Mouse (Mus musculus) common myeloid progenitor, adult 5-6 weeks (primary cell): ENCODE data around the gene Gse1. TPM values are rescaled to one million over a fixed set of nuclear protein-coding genes. Genes with fewer than 3 reads are reported as not detected.

Source experiments
- ATAC-seq: replicated peaks from 2 replicates; pipeline ENCODE4 v1.8.0; 2016; ENCODE audit warnings: low read depth, mild to moderate bottlenecking, moderate TSS enrichment, inconsistent platforms; ENCODE audit not compliant: poor library complexity, severe bottlenecking
- total RNA-seq: library from RNA; stranded (forward); fragments of 200-1000, 187-1606 nt; gene quantifications from 2 replicates; pipeline ENCODE4 v1.2.3, GENCODE M21; 2017

Gse1 gene
- total RNA-seq, 1 experiment from 2014 or later = 46.6 TPM

DNA sequence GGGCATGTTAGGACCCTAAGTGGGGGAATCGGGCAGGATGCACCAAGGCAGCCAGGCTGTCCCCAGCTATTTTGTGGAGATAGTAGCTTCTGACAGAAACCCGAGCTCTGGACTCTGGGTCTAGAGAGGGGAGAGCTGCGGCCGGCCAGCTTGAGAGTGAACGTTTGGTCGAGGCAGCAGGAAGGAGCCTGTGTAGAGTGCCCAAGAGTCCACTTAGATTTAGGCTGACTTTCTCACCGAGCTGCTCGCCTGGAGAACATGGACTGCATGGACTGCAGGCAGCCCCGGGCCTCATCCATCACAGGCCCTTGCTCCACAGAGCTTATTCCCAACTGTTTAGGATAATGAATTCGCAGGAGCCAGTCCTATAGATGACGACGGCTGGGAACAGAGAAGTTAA is 322.2 kb downstream of the Gse1 start:
- no peak for ATAC-seq

DNA sequence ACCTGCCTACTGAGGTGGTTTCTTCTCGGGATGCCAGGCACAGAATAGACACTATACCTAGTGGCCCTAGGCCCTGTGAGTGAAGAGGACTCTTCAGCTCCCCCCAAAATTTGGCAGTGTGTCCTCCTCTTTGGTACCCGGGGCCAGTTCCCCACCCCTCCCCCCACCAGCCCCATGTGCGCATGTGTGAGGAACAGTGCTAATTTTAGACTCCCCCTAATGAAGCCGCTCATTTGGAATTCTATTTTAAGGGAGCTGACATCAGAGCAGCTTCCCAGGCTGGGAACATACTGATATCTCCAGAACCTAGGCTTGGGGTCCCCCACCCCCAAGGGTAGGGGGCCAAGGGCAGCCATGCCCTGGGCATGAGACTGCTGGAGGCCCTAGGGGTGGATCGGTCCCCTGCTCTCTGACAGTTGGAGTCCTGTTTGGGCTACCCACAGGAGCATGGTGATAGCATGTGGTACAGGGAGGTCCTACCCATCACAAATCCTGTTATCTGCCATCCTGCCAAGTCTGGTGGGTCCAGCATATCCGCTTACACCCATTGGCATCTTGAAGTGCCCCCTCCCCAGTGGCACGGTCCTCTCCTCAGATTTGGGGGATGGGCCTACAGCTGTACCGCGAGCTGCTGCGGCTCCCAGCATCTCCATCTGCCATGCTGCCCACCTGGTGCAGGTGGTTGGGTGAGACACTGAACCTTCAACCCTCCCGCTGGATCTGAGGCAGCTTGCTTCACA is 322.9 kb downstream of the Gse1 start:
- ATAC-seq = no peak

DNA sequence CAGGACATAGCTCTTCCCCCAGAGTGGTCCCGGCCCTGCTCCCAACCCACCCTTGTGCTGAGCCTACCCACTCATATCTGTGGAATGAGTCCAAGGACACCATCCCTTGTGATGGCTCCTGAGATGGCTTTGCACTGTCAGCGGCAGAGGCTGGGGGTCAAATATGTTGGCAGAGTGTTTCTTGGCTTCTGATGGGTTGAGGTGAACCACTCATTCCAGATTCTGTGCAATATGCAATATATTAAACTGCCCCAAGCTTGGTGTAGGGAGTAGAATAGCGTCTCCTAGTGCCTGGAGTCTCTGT is 323.4 kb downstream of the Gse1 start:
- ATAC-seq = no peak

DNA sequence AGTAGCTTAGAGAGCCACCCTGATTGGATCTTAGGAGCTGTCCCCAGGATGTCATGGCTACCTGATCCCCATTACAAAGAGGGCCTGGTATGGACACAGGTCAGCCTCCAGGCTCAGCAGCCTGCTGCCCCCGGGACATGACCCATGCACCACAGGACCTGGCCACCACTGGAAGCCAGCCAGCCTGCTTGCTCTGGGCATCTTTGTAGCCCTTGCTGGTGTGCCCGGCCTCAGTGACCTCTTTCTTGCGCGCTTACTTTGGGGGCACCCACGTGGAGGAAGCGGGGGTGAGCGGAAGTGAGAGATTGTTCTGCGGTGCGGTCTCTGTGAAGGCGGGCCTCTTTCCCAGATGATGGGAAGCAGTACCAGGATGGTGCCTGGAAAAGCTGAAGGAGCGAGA is 324.3 kb downstream of the Gse1 start:
- ATAC-seq = no peak

DNA sequence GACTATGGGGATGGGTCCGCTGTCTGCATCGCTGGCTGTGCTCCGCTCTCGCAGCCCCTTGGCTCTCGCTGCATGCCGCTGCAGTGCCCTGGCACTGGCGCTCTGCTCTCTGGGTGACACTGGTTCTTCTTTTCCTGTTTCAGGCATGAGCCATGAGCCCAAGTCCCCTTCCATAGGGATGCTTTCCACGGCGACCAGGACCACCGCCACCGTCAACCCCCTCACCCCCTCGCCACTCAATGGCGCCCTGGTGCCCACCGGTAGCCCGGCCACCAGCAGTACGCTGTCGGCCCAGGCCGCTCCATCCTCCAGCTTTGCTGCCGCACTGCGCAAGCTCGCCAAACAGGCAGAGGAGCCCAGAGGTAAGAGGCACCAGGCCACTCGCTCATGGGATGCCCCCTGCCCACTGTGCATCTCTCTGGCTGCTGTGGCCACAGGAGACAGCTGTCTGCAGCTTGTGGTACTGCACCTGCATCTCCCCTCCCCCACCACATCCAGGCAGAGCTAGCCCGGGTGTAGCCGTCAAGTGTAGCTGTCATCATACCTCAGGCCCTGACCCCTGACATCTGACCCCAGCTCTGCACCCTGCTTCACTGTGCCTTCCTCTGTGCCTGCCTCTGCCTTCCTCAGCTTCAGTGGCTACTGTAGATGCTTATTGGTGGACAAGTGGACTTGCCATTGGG is 325.3 kb downstream of the Gse1 start:
- no peak for ATAC-seq

DNA sequence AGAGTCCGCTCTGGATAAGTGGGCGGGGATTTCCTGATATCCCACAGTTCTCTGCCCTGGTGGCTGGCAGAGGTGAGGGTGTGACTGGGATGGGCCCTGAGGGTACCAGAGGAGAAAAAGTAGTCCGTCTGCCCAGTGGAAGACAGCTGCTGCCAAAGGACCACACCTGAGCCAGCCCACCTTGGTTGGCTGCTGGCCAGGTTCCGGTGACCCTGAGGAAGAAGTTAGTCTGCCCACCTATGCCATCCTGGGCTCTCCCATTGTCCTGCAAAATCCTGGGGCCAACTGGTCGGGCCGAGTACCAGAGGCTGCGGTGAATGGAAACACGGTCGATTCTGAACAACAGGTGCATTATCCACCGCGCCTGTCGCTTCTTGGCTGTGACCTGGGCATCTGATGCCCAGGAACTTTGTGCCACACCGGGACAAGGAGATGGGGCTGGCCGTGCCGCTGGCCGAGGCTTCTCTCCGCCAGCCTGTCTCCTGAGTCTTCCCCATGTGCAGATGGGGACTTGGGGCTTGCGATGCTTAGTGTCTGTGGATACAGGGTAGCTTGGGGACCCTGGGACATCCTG is 326.3 kb downstream of the Gse1 start:
- no peak for ATAC-seq

DNA sequence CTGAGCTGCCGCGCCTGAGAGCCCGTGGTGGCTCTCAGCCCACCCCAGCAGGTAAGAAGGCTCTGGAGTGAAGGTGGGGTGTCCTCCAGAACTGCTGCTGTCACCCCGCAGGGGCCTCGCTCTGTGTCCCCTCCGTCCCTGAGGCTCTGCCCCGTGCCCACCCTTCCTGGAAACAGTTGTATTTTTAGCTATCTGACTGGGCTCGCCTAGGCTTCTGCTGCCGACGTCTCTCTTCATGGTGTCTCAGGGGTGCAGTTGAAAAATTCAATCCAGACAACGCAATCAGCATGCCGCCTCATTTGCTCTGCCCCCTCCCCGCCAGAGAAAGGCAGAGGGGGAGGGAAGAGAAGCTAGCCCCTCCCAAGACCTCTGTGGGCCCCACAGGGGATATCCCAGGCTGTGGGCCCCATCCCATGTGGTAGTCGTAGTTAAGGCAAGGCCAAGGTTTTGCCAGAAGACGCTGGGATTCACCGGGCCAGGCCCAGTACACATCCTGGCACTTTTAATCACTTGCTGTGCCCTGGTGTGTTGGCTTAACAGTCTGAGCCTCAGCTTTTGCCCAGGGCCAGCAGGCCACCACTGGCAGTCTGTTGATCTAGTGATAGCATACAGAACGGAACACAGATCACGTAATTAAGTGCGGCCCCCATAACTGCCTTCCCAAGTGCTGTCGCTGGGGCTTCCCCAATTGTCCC is 328.1 kb downstream of the Gse1 start:
- ATAC-seq = no peak

DNA sequence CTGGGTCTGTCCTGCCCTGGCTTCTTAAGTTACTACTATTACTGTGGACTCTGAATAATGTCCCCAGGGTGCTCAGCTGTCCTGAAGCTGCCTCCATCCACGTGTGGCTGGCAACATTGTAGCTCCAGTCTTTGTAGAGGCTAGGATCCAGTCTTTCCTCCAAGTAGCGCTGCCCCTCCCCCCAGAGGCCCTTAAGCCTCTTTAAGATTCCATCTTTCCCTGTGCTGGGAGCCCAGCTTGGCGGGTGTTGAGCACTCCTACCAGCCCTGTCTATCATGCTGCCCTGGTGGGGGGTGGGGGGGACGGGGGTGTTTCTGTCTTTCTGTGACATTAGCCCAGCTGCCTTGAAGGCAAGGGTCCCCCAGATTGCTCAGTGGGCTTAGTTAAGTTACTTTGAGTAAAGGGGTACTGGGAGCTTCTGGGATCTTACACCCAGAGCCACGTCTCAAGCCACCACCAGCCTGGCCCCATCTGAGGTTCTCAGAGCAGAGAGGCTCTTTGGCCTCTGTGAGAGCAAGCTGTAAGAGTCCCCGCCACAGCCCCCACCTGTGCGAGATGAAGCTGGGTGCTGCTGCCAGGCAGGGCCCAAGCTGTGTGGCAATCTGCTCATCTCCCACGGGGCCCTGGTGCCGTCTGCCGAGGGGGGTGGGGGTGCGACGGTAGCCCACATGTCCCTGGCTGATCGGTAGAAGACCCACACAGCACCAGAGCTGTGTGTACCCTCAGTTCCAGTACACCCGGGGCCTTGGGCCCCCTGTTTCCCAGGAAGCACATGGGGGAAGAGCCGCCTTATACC is 329.1 kb downstream of the Gse1 start:
- ATAC-seq = no peak

DNA sequence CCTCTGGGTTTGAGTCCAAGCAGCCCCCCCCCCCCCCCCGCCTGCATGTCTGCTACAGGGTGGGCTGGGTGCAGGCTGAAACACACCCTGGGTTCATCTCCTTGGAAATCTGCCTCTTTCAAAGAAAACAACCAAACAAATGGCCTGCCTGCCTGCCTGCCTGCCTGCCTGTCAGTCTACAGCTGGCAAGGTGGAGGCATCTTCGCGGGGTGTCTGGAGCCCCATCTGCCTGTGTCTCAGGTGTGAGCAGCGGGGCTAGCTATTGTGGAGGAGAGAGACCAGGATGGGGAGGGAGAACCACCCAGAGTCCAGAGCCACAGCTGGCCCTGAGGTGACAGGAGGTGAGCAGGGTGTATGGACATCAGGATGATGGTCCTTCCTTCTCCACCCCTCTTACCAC is 329.9 kb downstream of the Gse1 start:
- no peak for ATAC-seq

DNA sequence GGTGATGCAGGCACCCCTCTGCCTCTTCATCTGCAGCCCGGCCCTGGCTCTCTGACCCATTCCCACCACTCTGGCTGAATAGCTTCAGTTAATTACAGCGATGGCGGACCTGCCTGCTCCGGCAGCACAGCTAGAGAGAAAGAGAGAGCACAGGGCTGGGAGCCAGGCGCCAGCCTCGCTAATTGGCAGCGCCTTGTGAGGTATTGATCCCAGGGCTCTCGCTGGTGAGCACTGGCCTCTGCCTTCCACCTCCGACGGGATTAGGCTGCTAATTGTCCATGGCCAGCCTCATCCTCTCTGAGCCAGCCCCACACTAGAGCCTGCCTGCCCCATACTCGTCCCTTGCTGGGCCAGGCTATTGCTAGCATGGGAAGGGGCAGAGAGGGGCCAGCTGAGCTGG is 331.4 kb downstream of the Gse1 start:
- no peak for ATAC-seq

DNA sequence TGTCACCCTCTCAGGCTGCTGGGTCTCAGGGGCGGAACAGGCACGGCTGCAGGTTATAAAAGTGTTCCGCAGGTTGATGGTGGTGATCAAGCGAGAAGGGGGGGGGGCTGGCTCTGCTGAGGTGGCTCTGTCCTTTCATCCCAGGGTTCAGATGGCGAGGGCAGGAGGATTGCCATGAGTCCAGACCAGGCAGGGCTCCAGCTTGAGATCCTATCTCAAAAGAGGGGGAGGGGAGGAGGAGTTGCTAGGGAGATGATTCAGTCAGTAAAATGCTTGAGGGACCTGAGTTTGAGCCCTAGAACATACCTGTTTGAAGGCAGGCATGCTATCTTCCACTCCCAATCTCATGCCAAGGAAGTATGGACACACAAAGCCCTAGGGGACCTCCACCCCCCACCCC is 332.3 kb downstream of the Gse1 start:
- ATAC-seq = no peak

DNA sequence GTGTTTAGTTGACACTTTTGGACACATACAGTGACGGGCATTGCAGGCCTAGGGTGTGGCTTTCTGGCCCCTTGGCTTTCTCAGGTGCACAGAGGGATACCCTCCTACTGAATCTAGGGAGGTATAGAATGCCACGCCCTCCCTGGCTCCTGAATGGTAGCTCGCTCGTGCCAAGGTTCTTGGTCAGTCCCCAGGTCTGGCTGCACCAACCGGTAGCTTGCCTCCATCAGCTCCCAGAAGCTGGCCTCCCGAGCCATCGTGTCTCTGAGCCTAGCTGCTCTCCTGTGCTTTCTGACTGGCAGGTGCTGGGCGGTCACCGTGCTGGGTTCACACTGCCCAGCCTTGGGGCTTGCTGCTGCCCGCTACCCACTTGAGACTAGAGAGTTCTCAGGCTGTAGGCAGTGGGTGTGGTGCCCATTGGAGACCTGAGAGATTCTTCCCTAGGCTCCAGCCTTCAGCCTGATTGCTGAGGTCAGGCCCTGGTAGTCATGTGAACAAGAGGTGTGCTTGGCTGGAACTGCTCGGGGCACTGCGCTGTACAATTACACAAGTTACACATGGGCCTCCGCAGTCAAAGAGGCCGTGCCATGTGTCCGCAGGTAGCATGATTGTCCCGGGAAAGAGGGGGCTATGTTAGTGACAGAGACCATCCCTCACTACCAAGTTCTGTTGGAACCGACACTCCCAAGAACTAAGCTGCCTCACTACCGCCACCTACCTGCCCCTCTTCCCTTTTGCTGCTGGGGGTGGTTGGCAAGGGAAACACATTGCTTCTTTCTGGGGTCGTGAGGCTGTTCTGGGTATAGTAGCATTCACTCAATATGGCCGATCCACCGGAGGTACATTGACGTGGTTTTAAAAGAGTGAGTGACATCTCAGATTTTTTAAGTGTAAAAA is 333.5 kb downstream of the Gse1 start:
- no peak for ATAC-seq

DNA sequence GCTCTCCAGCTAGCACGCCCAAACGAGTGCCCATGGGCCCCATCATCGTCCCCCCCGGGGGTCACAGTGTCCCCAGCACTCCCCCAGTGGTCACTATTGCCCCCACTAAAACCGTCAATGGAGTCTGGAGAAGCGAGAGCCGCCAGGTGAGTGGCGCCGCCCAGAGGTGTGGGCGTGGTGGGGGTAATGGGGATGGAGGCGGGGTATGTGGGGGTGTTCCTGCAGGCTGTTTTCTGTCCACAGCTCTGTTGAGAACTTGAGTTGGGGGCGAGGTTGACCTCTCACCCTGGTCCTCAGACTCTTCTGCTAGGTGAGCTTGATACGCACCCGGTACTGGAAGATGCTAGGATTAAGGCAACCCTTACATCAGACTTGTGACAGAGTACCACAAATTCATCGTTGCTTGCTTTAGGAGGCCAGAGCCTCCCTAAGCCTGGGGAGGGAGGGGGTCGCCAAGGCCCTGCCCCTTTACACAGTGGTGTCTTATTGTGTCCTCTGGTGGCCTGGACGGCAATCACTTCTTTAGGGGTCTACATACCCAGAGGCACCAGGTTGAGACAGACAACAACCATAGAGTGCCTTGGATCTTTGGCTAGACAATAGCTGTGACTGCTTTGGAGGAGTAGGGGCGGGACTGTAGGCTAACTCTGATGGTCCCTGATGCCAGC is 334.6 kb downstream of the Gse1 start:
- ATAC-seq = no peak

DNA sequence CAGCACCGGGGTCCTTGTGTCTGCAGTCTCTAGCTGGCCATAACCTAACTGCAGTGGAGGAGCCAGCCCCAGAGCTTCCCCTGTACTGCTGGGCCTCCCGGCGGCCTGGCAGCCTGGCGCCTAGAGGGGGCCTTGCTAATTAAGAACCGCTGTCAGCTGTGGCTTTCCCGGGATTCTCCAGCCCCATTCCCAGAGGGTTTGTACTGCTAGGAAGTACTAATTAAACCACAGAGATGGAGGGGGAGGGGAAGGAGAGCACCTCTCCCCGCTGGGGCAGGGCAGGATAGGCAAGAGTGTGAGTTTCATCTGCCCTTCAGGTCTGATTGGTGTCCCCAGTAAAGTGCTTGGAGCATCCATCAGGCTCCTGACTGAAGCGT is 335.1 kb downstream of the Gse1 start:
- ATAC-seq = no peak

DNA sequence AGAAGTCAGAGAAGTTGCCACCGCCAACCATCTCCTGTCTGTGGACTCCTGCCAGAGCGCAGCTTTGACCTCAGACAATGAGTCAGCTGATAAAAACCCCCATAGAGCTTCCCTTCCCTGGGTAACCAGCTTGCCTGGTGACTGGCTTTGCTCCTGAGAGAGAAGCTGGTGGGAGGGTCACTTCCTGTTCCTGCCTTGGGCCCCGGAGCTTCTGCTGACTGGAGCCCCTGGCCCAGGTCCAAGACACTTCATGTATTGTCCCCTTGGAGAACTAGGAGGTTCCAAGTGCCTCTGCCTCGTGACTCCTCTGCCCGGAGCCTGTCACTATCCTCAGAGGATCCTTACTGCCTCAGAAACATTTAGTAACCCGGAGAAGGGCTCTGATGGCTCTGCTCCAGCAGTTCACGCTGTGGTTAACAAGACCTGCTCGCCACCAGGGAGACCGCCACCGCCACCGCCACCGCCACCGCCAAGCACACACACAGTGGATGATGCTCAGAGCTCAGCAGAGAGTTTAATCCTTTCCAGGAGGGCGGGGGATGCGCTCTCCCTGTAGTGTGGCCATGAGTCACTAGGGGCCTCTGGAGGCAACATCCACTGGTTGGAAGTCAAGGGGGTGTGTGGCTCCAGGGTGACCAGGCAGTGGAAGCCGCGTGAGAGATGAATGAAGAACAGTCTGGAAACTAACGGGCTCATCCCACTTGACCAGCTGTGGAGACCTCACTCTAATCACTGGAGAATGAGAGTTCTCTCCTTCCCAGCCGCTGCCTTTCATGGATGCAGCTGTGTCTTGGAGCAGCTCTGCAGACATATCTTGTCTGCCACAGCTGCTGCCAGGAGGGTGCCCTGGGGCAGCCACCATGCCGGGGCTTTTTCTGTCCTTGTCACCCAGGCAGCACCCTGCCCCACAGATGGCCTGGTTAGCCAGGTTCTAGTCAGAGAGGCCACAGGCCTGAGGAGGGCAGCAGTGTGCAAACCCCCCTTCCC is 335.9 kb downstream of the Gse1 start:
- peak; percentile 81 for ATAC-seq

DNA sequence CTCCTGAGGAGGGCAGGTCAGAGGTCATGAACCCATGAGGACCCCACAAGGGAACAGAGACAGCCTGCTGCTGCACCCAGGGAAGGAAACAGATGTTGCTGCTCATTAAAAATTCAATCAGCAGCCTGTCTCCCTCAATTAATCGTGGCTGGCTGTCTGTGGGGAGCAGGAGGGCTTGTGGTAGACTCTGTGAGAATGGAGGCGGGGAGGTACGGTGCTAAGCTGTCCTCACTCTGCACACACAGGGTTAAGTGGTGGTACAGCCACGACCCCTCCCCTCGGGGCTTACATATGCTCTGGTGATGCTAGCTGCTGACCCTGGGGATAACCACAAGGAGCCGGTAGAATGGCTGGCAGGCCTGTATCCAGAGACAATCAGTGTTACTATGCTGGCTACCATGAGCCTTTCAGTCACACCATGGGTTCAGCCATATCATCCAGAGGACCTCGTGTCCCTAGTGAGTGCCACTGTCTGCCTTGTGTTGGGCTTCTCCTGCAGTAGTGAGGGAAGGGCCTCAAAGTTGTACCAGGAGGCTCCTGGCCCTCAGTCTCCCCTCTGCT is 337.0 kb downstream of the Gse1 start:
- no peak for ATAC-seq

DNA sequence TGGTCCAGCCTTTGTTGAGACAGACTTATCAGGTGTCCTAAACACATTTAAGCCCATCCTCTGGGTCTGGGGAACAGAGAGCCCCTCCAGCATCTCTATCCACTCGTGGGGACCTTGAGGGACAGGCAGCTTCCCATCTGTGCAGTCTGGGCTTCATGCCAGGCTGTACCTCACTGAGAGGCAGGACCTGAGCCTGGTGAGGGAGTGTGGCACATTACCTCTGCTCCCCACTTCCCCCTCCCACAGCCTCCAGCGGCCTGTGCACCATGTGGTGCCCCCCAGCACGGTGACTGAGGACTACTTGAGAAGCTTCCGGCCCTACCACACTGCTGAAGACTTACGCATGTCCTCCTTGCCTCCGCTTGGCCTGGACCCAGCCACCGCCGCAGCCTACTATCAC is 338.4 kb downstream of the Gse1 start:
- no peak for ATAC-seq

DNA sequence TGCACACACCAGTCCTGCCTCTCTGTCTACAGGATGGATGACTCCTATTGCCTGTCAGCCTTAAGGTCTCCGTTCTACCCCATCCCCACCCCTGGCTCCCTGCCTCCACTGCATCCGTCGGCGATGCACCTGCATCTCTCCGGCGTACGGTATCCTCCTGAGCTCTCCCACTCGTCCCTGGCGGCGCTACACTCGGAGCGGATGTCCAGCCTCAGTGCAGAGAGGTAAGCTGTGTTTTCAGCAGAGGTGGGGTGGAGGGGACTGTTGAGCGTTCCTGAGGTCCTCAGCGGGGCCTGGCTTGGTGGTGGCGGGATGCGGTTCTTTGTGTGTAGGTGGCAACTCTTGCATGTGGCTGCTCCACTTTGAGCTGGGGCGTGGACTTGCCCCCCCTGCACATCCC is 339.5 kb downstream of the Gse1 start:
- ATAC-seq = no peak
